Mouse (Mus musculus): Measurements from ENCODE around the gene Rassf6.
"Not testable (repeated sequence)": the region's sequence is repeated elsewhere in the genome, so short reads cannot be mapped to it uniquely, and the experiment has no call there.

The Rassf6 gene

GRCm38 (mm10) chr5:90624708-90625425 lies 15.6 kb downstream of the Rassf6 start:
- no peak for DNase-seq (ENCODE audit: low spot score)

GRCm38 (mm10) chr5:90623209-90623608 lies 17.2 kb downstream of the Rassf6 start:
- no peak for DNase-seq (ENCODE audit: low spot score)

- no peak for DNase-seq (ENCODE audit: low spot score)
Measured at GRCm38 (mm10) chr5:90621726-90622125, 18.7 kb downstream of the Rassf6 start.

- DNase-seq (ENCODE audit: low spot score): no peak
Measured at GRCm38 (mm10) chr5:90621316-90621715, 19.1 kb downstream of the Rassf6 start.

GRCm38 (mm10) chr5:90617859-90618258 lies 22.6 kb downstream of the Rassf6 start:
- DNase-seq (ENCODE audit: low spot score): no peak

GRCm38 (mm10) chr5:90612751-90613150 lies 27.7 kb downstream of the Rassf6 start:
- not testable (repeated sequence) for DNase-seq (ENCODE audit: low spot score)

- DNase-seq (ENCODE audit: low spot score): no peak
Measured at GRCm38 (mm10) chr5:90611996-90612611, 28.4 kb downstream of the Rassf6 start.

GRCm38 (mm10) chr5:90611388-90611787 lies 29.1 kb downstream of the Rassf6 start:
- no peak for DNase-seq (ENCODE audit: low spot score)

GRCm38 (mm10) chr5:90608906-90609305 lies 31.6 kb downstream of the Rassf6 start:
- no peak for DNase-seq (ENCODE audit: low spot score)

GRCm38 (mm10) chr5:90603407-90603923 lies 37.0 kb downstream of the Rassf6 start:
- DNase-seq (ENCODE audit: low spot score): no peak

- DNase-seq (ENCODE audit: low spot score): no peak
Measured at GRCm38 (mm10) chr5:90601469-90601868, 39.0 kb downstream of the Rassf6 start.

- DNase-seq (ENCODE audit: low spot score): no peak
Measured at GRCm38 (mm10) chr5:90596155-90596554, 44.3 kb downstream of the Rassf6 start.

- no peak for DNase-seq (ENCODE audit: low spot score)
Measured at GRCm38 (mm10) chr5:90594945-90595344, 45.5 kb downstream of the Rassf6 start.

GRCm38 (mm10) chr5:90591936-90592335 lies 48.5 kb downstream of the Rassf6 start:
- DNase-seq (ENCODE audit: low spot score): no peak

GRCm38 (mm10) chr5:90590676-90591075 lies 49.8 kb downstream of the Rassf6 start:
- DNase-seq (ENCODE audit: low spot score): no peak

- peak; percentile 59 for DNase-seq (ENCODE audit: low spot score)
Measured at GRCm38 (mm10) chr5:90588708-90589595, 51.5 kb downstream of the Rassf6 start.

GRCm38 (mm10) chr5:90588104-90588503 lies 52.4 kb downstream of the Rassf6 start:
- DNase-seq (ENCODE audit: low spot score): no peak

GRCm38 (mm10) chr5:90586511-90586910 lies 53.9 kb downstream of the Rassf6 start:
- no peak for DNase-seq (ENCODE audit: low spot score)

- DNase-seq (ENCODE audit: low spot score): no peak
Measured at GRCm38 (mm10) chr5:90584799-90585198, 55.7 kb downstream of the Rassf6 start.

GRCm38 (mm10) chr5:90582179-90582578 lies 58.3 kb downstream of the Rassf6 start:
- no peak for DNase-seq (ENCODE audit: low spot score)

GRCm38 (mm10) chr5:90579556-90579955 lies 60.9 kb downstream of the Rassf6 start:
- DNase-seq (ENCODE audit: low spot score): no peak

- DNase-seq (ENCODE audit: low spot score): no peak
Measured at GRCm38 (mm10) chr5:90577751-90578150, 62.7 kb downstream of the Rassf6 start.
